Mouse (Mus musculus) embryonic facial prominence, embryonic 15.5 days (tissue): ENCODE data around the gene Nrg4. TPM values are rescaled to one million over a fixed set of nuclear protein-coding genes. Genes with fewer than 3 reads are reported as not detected.
"Not testable (repeated sequence)": the region's sequence is repeated elsewhere in the genome, so short reads cannot be mapped to it uniquely, and the experiment has no call there.

Experiments
- ATAC-seq: fragments of 200-750 bp; cut with Nextera tagmentation; 2 replicates; pipeline ENCODE4 v1.8.0; 2017; ENCODE audit warnings: low read depth, moderate TSS enrichment; ENCODE audit not compliant: insufficient number of reproducible peaks, low FRiP score, low TSS enrichment
- H3K27ac ChIP-seq: fragments of 300-500 bp; sonication (generic); replicated peaks from 2 replicates; pipeline ENCODE4 v1.5.1; 2015; ENCODE audit warnings: mild to moderate bottlenecking, inconsistent platforms
- H3K27me3 ChIP-seq: fragments of 300-500 bp; sonication (generic); 2 replicates; pipeline ENCODE4 v1.6.1; 2015; ENCODE audit warnings: inconsistent platforms
- H3K36me3 ChIP-seq: fragments of 300-500 bp; sonication (generic); 2 replicates; pipeline ENCODE4 v1.6.1; 2015; ENCODE audit warnings: mild to moderate bottlenecking, inconsistent platforms
- H3K4me1 ChIP-seq: fragments of 300-500 bp; sonication (generic); 2 replicates; pipeline ENCODE4 v1.6.1; 2015; ENCODE audit warnings: inconsistent platforms
- H3K4me2 ChIP-seq: fragments of 300-500 bp; sonication (generic); replicated peaks from 2 replicates; pipeline ENCODE4 v1.6.1; 2015; ENCODE audit warnings: mild to moderate bottlenecking, inconsistent platforms
- H3K4me3 ChIP-seq: fragments of 300-500 bp; sonication (generic); replicated peaks from 2 replicates; pipeline ENCODE4 v1.5.1; 2015; ENCODE audit warnings: mild to moderate bottlenecking, inconsistent platforms
- H3K9ac ChIP-seq: fragments of 300-500 bp; sonication (generic); 2 replicates; pipeline ENCODE4 v1.6.1; 2015; ENCODE audit warnings: inconsistent platforms
- H3K9me3 ChIP-seq: fragments of 300-500 bp; sonication (generic); replicated peaks from 2 replicates; pipeline ENCODE4 v1.6.1; 2016; ENCODE audit warnings: inconsistent platforms
- WGBS: fragments of 180-500 bp; shearing (Covaris S2); methylation state at CpG from one replicate; pipeline ENCODE4 v1.1.7; 2015; 5-methylcytosine and 5-hydroxymethylcytosine counted together
- polyA plus RNA-seq: library from polyadenylated mRNA; unstranded; fragments of >200 nt; fragmentation: Nextera tagmentation; extraction: Ambion mirVana; gene quantifications from 2 replicates; pipeline ENCODE4 v1.2.1, GENCODE M21; 2015

The Nrg4 gene
- polyA plus RNA-seq, 1 experiment from 2014 or later: 1.5 TPM

- 75% methylated on average over 4 of the region's 4 CpGs for WGBS
- H3K9ac ChIP-seq: no peak overlapping the region
- no peaks in the 10 kb centered on the region for H3K9me3 ChIP-seq
- no peak for ATAC-seq
- no peaks in the 10 kb centered on the region for H3K4me1 ChIP-seq
- no peaks in the 10 kb centered on the region for H3K27me3 ChIP-seq
- H3K36me3 ChIP-seq: no peaks in the 10 kb centered on the region
- H3K4me2 ChIP-seq: no peak overlapping the region
- H3K4me3 ChIP-seq: no peak overlapping the region
- no peak overlapping the region for H3K27ac ChIP-seq
Observed at GRCm38 (mm10) chr9:55277562-55277961, 49.1 kb downstream of the Nrg4 start.

- H3K36me3 ChIP-seq: no peaks in the 10 kb centered on the region
- H3K27ac ChIP-seq: no peak overlapping the region
- H3K9me3 ChIP-seq: no peaks in the 10 kb centered on the region
- H3K4me2 ChIP-seq: no peak overlapping the region
- no peak overlapping the region for H3K9ac ChIP-seq
- H3K4me1 ChIP-seq: no peaks in the 10 kb centered on the region
- no peak for ATAC-seq
- 60% methylated on average over 4 of the region's 4 CpGs for WGBS
- no peaks in the 10 kb centered on the region for H3K27me3 ChIP-seq
- H3K4me3 ChIP-seq: no peak overlapping the region
Observed at GRCm38 (mm10) chr9:55273906-55274305, 52.7 kb downstream of the Nrg4 start.

- no peak overlapping the region for H3K9ac ChIP-seq
- no peak overlapping the region for H3K4me2 ChIP-seq
- no peaks in the 10 kb centered on the region for H3K27me3 ChIP-seq
- no peaks in the 10 kb centered on the region for H3K36me3 ChIP-seq
- WGBS: 33% methylated on average over 5 of the region's 5 CpGs
- ATAC-seq: no peak
- H3K27ac ChIP-seq: no peak overlapping the region
- H3K4me3 ChIP-seq: no peak overlapping the region
- no peaks in the 10 kb centered on the region for H3K9me3 ChIP-seq
- H3K4me1 ChIP-seq: no peaks in the 10 kb centered on the region
Observed at GRCm38 (mm10) chr9:55271960-55272560, 54.6 kb downstream of the Nrg4 start.

GRCm38 (mm10) chr9:55264356-55265302 is 62.0 kb downstream of the Nrg4 start:
- no peaks in the 10 kb centered on the region for H3K36me3 ChIP-seq
- H3K4me1 ChIP-seq: no peaks in the 10 kb centered on the region
- H3K9ac ChIP-seq: no peak overlapping the region
- no peak overlapping the region for H3K4me3 ChIP-seq
- H3K4me2 ChIP-seq: no peak overlapping the region
- no peaks in the 10 kb centered on the region for H3K9me3 ChIP-seq
- H3K27ac ChIP-seq: no peak overlapping the region
- ATAC-seq: no peak
- WGBS: 75% methylated on average over 8 of the region's 8 CpGs
- no peaks in the 10 kb centered on the region for H3K27me3 ChIP-seq

- Histone ChIP-seq H3K4me1 (no peaks in the 10 kb centered on the region), H3K9me3 (no peaks in the 10 kb centered on the region), H3K4me2 (no peak overlapping the region), H3K4me3 (no peak overlapping the region), H3K27me3 (no peaks in the 10 kb centered on the region), H3K27ac (no peak overlapping the region), H3K36me3 (no peaks in the 10 kb centered on the region), H3K9ac (no peak overlapping the region)
- WGBS: 70% methylated on average over 6 of the region's 6 CpGs
- no peak for ATAC-seq
Observed at GRCm38 (mm10) chr9:55259741-55260140, 66.9 kb downstream of the Nrg4 start.

GRCm38 (mm10) chr9:55257105-55257504 is 69.5 kb downstream of the Nrg4 start:
- ATAC-seq: no peak
- 82% methylated on average over 2 of the region's 2 CpGs for WGBS

GRCm38 (mm10) chr9:55255604-55256003 is 71.0 kb downstream of the Nrg4 start:
- Histone ChIP-seq H3K9me3 (no peaks in the 10 kb centered on the region), H3K27me3 (no peaks in the 10 kb centered on the region), H3K27ac (no peak overlapping the region), H3K4me2 (no peak overlapping the region), H3K9ac (no peak overlapping the region), H3K36me3 (no peaks in the 10 kb centered on the region), H3K4me3 (no peak overlapping the region), H3K4me1 (no peaks in the 10 kb centered on the region)
- no peak for ATAC-seq
- WGBS: 61% methylated on average over 4 of the region's 4 CpGs

More at GRCm38 (mm10) chr9:55257105-55257504, 69.5 kb downstream of the Nrg4 start:
- Histone ChIP-seq H3K9ac (no peak overlapping the region), H3K27ac (no peak overlapping the region), H3K27me3 (no peaks in the 10 kb centered on the region), H3K9me3 (no peaks in the 10 kb centered on the region), H3K4me1 (no peaks in the 10 kb centered on the region), H3K4me3 (no peak overlapping the region), H3K4me2 (no peak overlapping the region), H3K36me3 (no peaks in the 10 kb centered on the region)

GRCm38 (mm10) chr9:55255056-55255455 is 71.6 kb downstream of the Nrg4 start:
- 91% methylated on average over 5 of the region's 5 CpGs for WGBS
- no peaks in the 10 kb centered on the region for H3K27me3 ChIP-seq
- no peak overlapping the region for H3K4me2 ChIP-seq
- H3K36me3 ChIP-seq: no peaks in the 10 kb centered on the region
- H3K9ac ChIP-seq: no peak overlapping the region
- ATAC-seq: no peak
- H3K4me3 ChIP-seq: no peak overlapping the region
- no peaks in the 10 kb centered on the region for H3K4me1 ChIP-seq
- no peak overlapping the region for H3K27ac ChIP-seq
- H3K9me3 ChIP-seq: no peaks in the 10 kb centered on the region

GRCm38 (mm10) chr9:55253849-55254248 is 72.8 kb downstream of the Nrg4 start:
- no peak overlapping the region for H3K27ac ChIP-seq
- H3K9ac ChIP-seq: no peak overlapping the region
- ATAC-seq: no peak
- no peaks in the 10 kb centered on the region for H3K9me3 ChIP-seq
- H3K4me1 ChIP-seq: no peaks in the 10 kb centered on the region
- H3K4me2 ChIP-seq: no peak overlapping the region
- no peaks in the 10 kb centered on the region for H3K27me3 ChIP-seq
- 80% methylated on average over 1 of the region's 1 CpGs for WGBS
- no peaks in the 10 kb centered on the region for H3K36me3 ChIP-seq
- H3K4me3 ChIP-seq: no peak overlapping the region

GRCm38 (mm10) chr9:55252097-55252496 is 74.5 kb downstream of the Nrg4 start:
- not testable (repeated sequence) for H3K9ac ChIP-seq, H3K9me3 ChIP-seq, ATAC-seq, H3K4me2 ChIP-seq, H3K27me3 ChIP-seq, H3K4me1 ChIP-seq, H3K27ac ChIP-seq, H3K4me3 ChIP-seq, H3K36me3 ChIP-seq
- WGBS: 56% methylated on average over 2 of the region's 2 CpGs

GRCm38 (mm10) chr9:55250595-55251247 is 75.9 kb downstream of the Nrg4 start:
- H3K27me3 ChIP-seq: no peaks in the 10 kb centered on the region
- no peak overlapping the region for H3K4me2 ChIP-seq
- 83% methylated on average over 6 of the region's 6 CpGs for WGBS
- no peak overlapping the region for H3K27ac ChIP-seq
- no peaks in the 10 kb centered on the region for H3K4me1 ChIP-seq
- H3K4me3 ChIP-seq: no peak overlapping the region
- no peak for ATAC-seq
- H3K9me3 ChIP-seq: no peaks in the 10 kb centered on the region
- H3K9ac ChIP-seq: no peak overlapping the region
- no peaks in the 10 kb centered on the region for H3K36me3 ChIP-seq
